ENCODE assay signal across 7 mouse cellular contexts in the genomic region with DNA sequence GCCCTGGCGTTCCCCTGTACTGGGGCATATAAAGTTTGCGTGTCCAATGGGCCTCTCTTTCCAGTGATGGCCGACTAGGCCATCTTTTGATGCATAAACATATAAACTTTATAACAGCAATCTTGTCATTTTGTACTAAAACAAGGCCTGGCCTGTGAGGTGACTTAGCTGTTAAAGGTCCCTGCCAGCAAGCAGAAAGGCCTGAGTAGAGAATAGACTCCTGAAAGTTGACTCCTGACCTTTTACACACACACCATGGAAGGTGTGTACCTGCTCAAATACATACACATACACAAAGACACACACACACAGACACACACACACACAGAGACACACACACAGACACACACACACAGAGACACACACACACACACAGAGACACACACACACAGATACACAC. TPM values are rescaled to one million over a fixed set of nuclear protein-coding genes. Genes with fewer than 3 reads are reported as not detected.
DNase-seq lines count a peak whose midpoint lies in the region; ATAC-seq and TF ChIP-seq lines count a peak whose summit lies in the region.
"Not testable (repeated sequence)": the region's sequence is repeated elsewhere in the genome, so short reads cannot be mapped to it uniquely, and the experiment has no call there.
"Had no signal": no experiment of that assay in that cellular context is flagged by ENCODE, and none has a peak within 500 bp of the region (broad histone marks: within the 10 kb centered on the region; RNA-seq: fewer than 3 reads in every experiment).

No protein-coding gene starts in this region.

- H3K4me3 ChIP-seq in MEL (ENCODE audit: control insufficient read depth in 1 of 2, insufficient read depth in 1 of 2, low read depth in 2 of 2, low read length in 2 of 2): peak overlapping the region; percentile 69 to 71
- peak overlapping the region; percentile 73 for H3K4me3 ChIP-seq in bone marrow macrophage, adult 2 months (ENCODE audit: insufficient read depth, low read length)
- H3K4me3 ChIP-seq in liver, embryonic 11.5 days (ENCODE audit: low read depth, low read length): peak overlapping the region; percentile 31; the same call in 1 of the 2 replicates
- peak overlapping the region; percentile 37; the same call in 1 of the 2 replicates for H3K4me3 ChIP-seq in liver, embryonic 13.5 days (replicated peaks)
- peak overlapping the region; percentile 92 for H3K4me3 ChIP-seq in megakaryocyte, embryonic 14.5 days (replicated peaks)

- H3K27ac ChIP-seq in MEL (ENCODE audit: control insufficient read depth, low read depth, low read length): peak overlapping the region; percentile 93
- peak overlapping the region; percentile 82 for H3K27ac ChIP-seq in bone marrow macrophage, adult 2 months (ENCODE audit: insufficient read depth, low read depth, low read length)
- not testable (repeated sequence) for H3K27ac ChIP-seq in liver, embryonic 11.5 days (ENCODE audit: low read depth, low read length); liver, embryonic 13.5 days

- H3K9ac ChIP-seq in MEL (ENCODE audit: control insufficient read depth, low read depth, low read length, poor library complexity, severe bottlenecking): peak overlapping the region; percentile 74
- H3K9ac ChIP-seq in liver, embryonic 11.5 days (ENCODE audit: low read depth, low read length); liver, embryonic 13.5 days: not testable (repeated sequence)

- H3K9me3 ChIP-seq in MEL (replicated peaks; ENCODE audit: insufficient read depth, low read length); liver, embryonic 11.5 days (ENCODE audit: control insufficient read depth, low read length); liver, embryonic 13.5 days (replicated peaks); megakaryocyte, embryonic 14.5 days: not testable (repeated sequence)

- H3K27me3 ChIP-seq in MEL (ENCODE audit: control insufficient read depth in 1 of 2, insufficient read depth in 2 of 2, low read length in 2 of 2); liver, embryonic 11.5 days (replicated peaks; ENCODE audit: control insufficient read depth, insufficient read depth, low read length); liver, embryonic 13.5 days; megakaryocyte, embryonic 14.5 days (replicated peaks): not testable (repeated sequence)

- TF ChIP-seq RAD21 in MEL (IDR thresholded peaks at IDR 0.05; ENCODE audit: low read depth, low read length): not testable (repeated sequence)

- ATAC-seq in liver, embryonic 11.5 days (replicated peaks; ENCODE audit: low FRiP score); liver, embryonic 13.5 days (ENCODE audit: low read depth): not testable (repeated sequence)

- TF ChIP-seq EP300 in MEL (IDR thresholded peaks at IDR 0.05; ENCODE audit: low read depth in 1 of 2, low read length in 2 of 2): not testable (repeated sequence)

- peaks cover 55% of the 10 kb centered on the region for H3K79me2 ChIP-seq in MEL (ENCODE audit: control insufficient read depth, insufficient read depth, low read length, poor library complexity)

- not testable (repeated sequence) for TF ChIP-seq CTCF in MEL (IDR thresholded peaks at IDR 0.05 in 2 of 3, conservative IDR thresholded peaks at IDR 0.05 in 1 of 3; ENCODE audit: control insufficient read depth in 1 of 3, insufficient read depth in 1 of 3, low read depth in 2 of 3, low read length in 3 of 3, poor library complexity in 1 of 3, severe bottlenecking in 1 of 3); bone marrow macrophage, adult 2 months (IDR thresholded peaks at IDR 0.05; ENCODE audit: low read depth, low read length)

- not testable (repeated sequence) for H3K4me2 ChIP-seq in liver, embryonic 11.5 days; liver, embryonic 13.5 days

- DNase-seq in A20 (ENCODE audit: low read depth, low spot score) (peak; percentile 51), MEL (ENCODE audit: low read depth, low spot score) (peak; percentile 52)
- DNase-seq in liver, embryonic 11.5 days (ENCODE audit: low spot score): peak; percentile 14
- not testable (repeated sequence) for DNase-seq in liver, embryonic 13.5 days

- 60% methylated on average over 2 of the region's 3 CpGs for WGBS in liver, embryonic 11.5 days
- 59% methylated on average over 3 of the region's 3 CpGs for WGBS in liver, embryonic 13.5 days (ENCODE audit: insufficient replicate concordance)

- H3K36me3 ChIP-seq in MEL (ENCODE audit: control insufficient read depth in 1 of 2, insufficient read depth in 2 of 2, low read length in 2 of 2): peaks cover 0 to 45% of the 10 kb centered on the region in 2 experiments; a peak in 2 of 4 replicates
- not testable (repeated sequence) for H3K36me3 ChIP-seq in liver, embryonic 11.5 days (ENCODE audit: control insufficient read depth, insufficient read depth, low read length); liver, embryonic 13.5 days
- peaks cover 50% of the 10 kb centered on the region for H3K36me3 ChIP-seq in megakaryocyte, embryonic 14.5 days (replicated peaks; ENCODE audit: low read length)

- TF ChIP-seq POLR2A in MEL (IDR thresholded peaks at IDR 0.05; ENCODE audit: control insufficient read depth in 1 of 2, insufficient read depth in 1 of 2, low read depth in 1 of 2, low read length in 2 of 2, poor library complexity in 1 of 2); bone marrow macrophage, adult 2 months (IDR thresholded peaks at IDR 0.05; ENCODE audit: borderline replicate concordance, low read depth, low read length): not testable (repeated sequence)

- peaks cover 25 to 36% of the 10 kb centered on the region in 2 experiments for H3K4me1 ChIP-seq in MEL (ENCODE audit: control insufficient read depth in 1 of 2, insufficient read depth in 2 of 2, low read length in 2 of 2)
- H3K4me1 ChIP-seq in bone marrow macrophage, adult 2 months (ENCODE audit: control insufficient read depth, insufficient read depth, low read length): peaks cover 22% of the 10 kb centered on the region
- not testable (repeated sequence) for H3K4me1 ChIP-seq in liver, embryonic 11.5 days (replicated peaks; ENCODE audit: control insufficient read depth, insufficient read depth, low read length)
- H3K4me1 ChIP-seq in liver, embryonic 13.5 days (replicated peaks): peaks cover 23% of the 10 kb centered on the region
- H3K4me1 ChIP-seq in megakaryocyte, embryonic 14.5 days: peaks cover 66% of the 10 kb centered on the region

TF ChIP-seq in MEL, 35 proteins besides CTCF, POLR2A, EP300 and RAD21:
- TF ChIP-seq SIN3A (IDR thresholded peaks at IDR 0.05; ENCODE audit: low read length) (peak; percentile 11; the same call in 1 of the 2 replicates), MXI1 (IDR thresholded peaks at IDR 0.05; ENCODE audit: low read depth, low read length) (peak; percentile 7; the same call in 1 of the 2 replicates)

RNA-seq across cellular contexts. Expression of a gene that starts 44.9 kb away (rescaled TPM):
- not detected in 2 replicates for total RNA-seq in MEL (2012; rRNA removed)
- polyA plus RNA-seq in MEL (2012; ENCODE audit: insufficient read depth in 1 of 2, insufficient read length in 2 of 2, low read depth in 1 of 2, low replicate concordance in 2 of 2, missing spikeins in 1 of 2): not detected
- polyA plus RNA-seq in bone marrow macrophage, adult 2 months (2012; ENCODE audit: insufficient read depth, insufficient read length, missing spikeins): 13.6 and 14.3 TPM in 2 replicates
- 11.8 and 13.0 TPM in 2 replicates for polyA plus RNA-seq in liver, embryonic 11.5 days (2014; fragmentation: Nextera tagmentation; extraction: Ambion mirVana)
- 3.4 and 4.2 TPM in 2 replicates for polyA plus RNA-seq in liver, embryonic 13.5 days (2015; fragmentation: Nextera tagmentation; extraction: Ambion mirVana)
- polyA plus RNA-seq in megakaryocyte, embryonic 14.5 days (2012; ENCODE audit: insufficient read depth, low replicate concordance): 0.21 TPM in 1 of 2 replicates, not detected in the other
- polyA plus RNA-seq: G1E had no signal

RNA-seq across cellular contexts. Expression of a gene that starts 45.7 kb away (rescaled TPM):
- 51.5 and 98.6 TPM in 2 replicates for total RNA-seq in MEL (2012; rRNA removed)
- 100 to 1,000 TPM in 1 of 2 experiments, 10 to 100 TPM in 1; 76.7 to 357 TPM for polyA plus RNA-seq in MEL (2012; ENCODE audit: insufficient read depth in 1 of 2, insufficient read length in 2 of 2, low read depth in 1 of 2, low replicate concordance in 2 of 2, missing spikeins in 1 of 2)
- 85.9 and 86.2 TPM in 2 replicates for polyA plus RNA-seq in bone marrow macrophage, adult 2 months (2012; ENCODE audit: insufficient read depth, insufficient read length, missing spikeins)
- 59.8 and 66.0 TPM in 2 replicates for polyA plus RNA-seq in liver, embryonic 11.5 days (2014; fragmentation: Nextera tagmentation; extraction: Ambion mirVana)
- polyA plus RNA-seq in liver, embryonic 13.5 days (2015; fragmentation: Nextera tagmentation; extraction: Ambion mirVana): 25.6 and 32.7 TPM in 2 replicates
- 5.5 and 36.0 TPM in 2 replicates for polyA plus RNA-seq in megakaryocyte, embryonic 14.5 days (2012; ENCODE audit: insufficient read depth, low replicate concordance)

RNA-seq across cellular contexts. Expression of a gene that starts 55.4 kb away (rescaled TPM):
- 3.4 and 3.7 TPM in 2 replicates for total RNA-seq in MEL (2012; rRNA removed)
- polyA plus RNA-seq in MEL (2012; ENCODE audit: insufficient read depth in 1 of 2, insufficient read length in 2 of 2, low read depth in 1 of 2, low replicate concordance in 2 of 2, missing spikeins in 1 of 2): 1 to 10 TPM in 1 of 2 experiments, not detected in 1; 5.2 TPM
- 3.3 and 4.0 TPM in 2 replicates for polyA plus RNA-seq in bone marrow macrophage, adult 2 months (2012; ENCODE audit: insufficient read depth, insufficient read length, missing spikeins)
- polyA plus RNA-seq in liver, embryonic 11.5 days (2014; fragmentation: Nextera tagmentation; extraction: Ambion mirVana): 3.0 and 3.1 TPM in 2 replicates
- polyA plus RNA-seq in liver, embryonic 13.5 days (2015; fragmentation: Nextera tagmentation; extraction: Ambion mirVana): 1.8 TPM in 2 replicates
- polyA plus RNA-seq in megakaryocyte, embryonic 14.5 days (2012; ENCODE audit: insufficient read depth, low replicate concordance): not detected in 2 replicates

Comparison
In these comparisons a context has a peak if more than half of its experiments do, and no peak if none do; other contexts are left out.
1. H3K4me3 ChIP-seq: peak in every context shown above with its lines; median percentile 92 in megakaryocyte, embryonic 14.5 days; 73 in bone marrow macrophage, adult 2 months; 70 in MEL; 37 in liver, embryonic 13.5 days; 31 in liver, embryonic 11.5 days.